In genomic region chr5:140061296-140061879, GRCm38 (mm10) we compare ENCODE assay signal across 8 mouse cellular contexts.
DNase-seq lines count a peak whose midpoint lies in the region; TF ChIP-seq lines count a peak whose summit lies in the region.

No protein-coding gene starts in this region.

- H3K4me3 ChIP-seq in heart, embryonic 10.5 days, result no peak overlapping the region
- no peak overlapping the region for H3K4me3 ChIP-seq in thymus, adult 2 months (ENCODE audit: control insufficient read depth, insufficient read depth, low read length)

- no peak for TF ChIP-seq CTCF in thymus, adult 2 months (IDR thresholded peaks at IDR 0.05; ENCODE audit: borderline replicate concordance, control insufficient read depth, extremely low read depth, insufficient read depth, low read length, poor library complexity)

- H3K27ac ChIP-seq in heart, embryonic 10.5 days, result no peak overlapping the region
- no peak overlapping the region for H3K27ac ChIP-seq in thymus, adult 2 months (ENCODE audit: control insufficient read depth, insufficient read depth, low read length)

- no peak for TF ChIP-seq POLR2A in thymus, adult 2 months (IDR thresholded peaks at IDR 0.05; ENCODE audit: control insufficient read depth, extremely low read depth, insufficient read depth, low read length, poor library complexity)

- peak; percentile 17 to 37 for DNase-seq in heart, adult 18-20 months
- DNase-seq in heart, embryonic 10.5 days (ENCODE audit: low spot score), result no peak
- peak; percentile 11 for DNase-seq in urinary bladder, postnatal 14 days (ENCODE audit: low spot score)
- DNase-seq in urinary bladder, adult 2 months (ENCODE audit: low spot score), result no peak
- DNase-seq in layer of hippocampus, adult 9-11 months, result peak; percentile 83
- peak; percentile 75 to 78 for DNase-seq in right cerebral cortex, adult 2 months (ENCODE audit: low spot score in 2 of 2)
- DNase-seq in thymus, postnatal 14 days, result no peak
- no peak for DNase-seq in thymus, adult 2 months

- H3K27me3 ChIP-seq in heart, embryonic 10.5 days (ENCODE audit: insufficient read depth, poor library complexity, severe bottlenecking), result peaks cover 22% of the 10 kb centered on the region; the same call in 1 of the 2 replicates
- no peaks in the 10 kb centered on the region for H3K27me3 ChIP-seq in thymus, adult 2 months (ENCODE audit: control insufficient read depth, insufficient read depth, low read length)

- H3K9me3 ChIP-seq in heart, embryonic 10.5 days, result no peaks in the 10 kb centered on the region

- peaks cover 9% of the 10 kb centered on the region; the same call in 1 of the 2 replicates for H3K36me3 ChIP-seq in heart, embryonic 10.5 days
- H3K36me3 ChIP-seq in thymus, adult 2 months (ENCODE audit: control insufficient read depth, insufficient read depth, low read length), result peaks cover 21% of the 10 kb centered on the region

- 0 out of 2 replicates have a peak, but pooled peaks cover under 1% of the 10 kb centered on the region for H3K4me1 ChIP-seq in heart, embryonic 10.5 days
- no peaks in the 10 kb centered on the region for H3K4me1 ChIP-seq in thymus, adult 2 months (replicated peaks; ENCODE audit: control insufficient read depth, insufficient read depth, low read length)

- 81% methylated on average over 6 of the region's 6 CpGs for WGBS in heart, embryonic 10.5 days
- 92% methylated on average over 6 of the region's 6 CpGs for WGBS in thymus, adult 2 months

Comparison
In these comparisons a context has a peak if more than half of its experiments do, and no peak if none do; other contexts are left out.
1. DNase-seq: peak in heart, adult 18-20 months (2 of 2), urinary bladder, postnatal 14 days (single experiment), layer of hippocampus, adult 9-11 months (single experiment) and right cerebral cortex, adult 2 months (2 of 2); none in heart, embryonic 10.5 days (single experiment), urinary bladder, adult 2 months (single experiment), thymus, postnatal 14 days (single experiment) and thymus, adult 2 months (single experiment).